Mouse (Mus musculus) ES-Bruce4 (cell line): ENCODE measurements around the gene Ythdf2.

Experiments
- CTCF ChIP-seq: IDR thresholded peaks from one replicate; pipeline ENCODE4 v1.8.1; 2011; ENCODE audit warnings: low read depth, low read length
- EP300 ChIP-seq: IDR thresholded peaks from 2 replicates; pipeline ENCODE4 v1.6.1; 2011; ENCODE audit warnings: low read depth, low read length; ENCODE audit not compliant: insufficient read depth
- POLR2A ChIP-seq: IDR thresholded peaks from one replicate; pipeline ENCODE4 v1.8.1; 2011; ENCODE audit warnings: low read length; ENCODE audit not compliant: insufficient read depth

DNA sequence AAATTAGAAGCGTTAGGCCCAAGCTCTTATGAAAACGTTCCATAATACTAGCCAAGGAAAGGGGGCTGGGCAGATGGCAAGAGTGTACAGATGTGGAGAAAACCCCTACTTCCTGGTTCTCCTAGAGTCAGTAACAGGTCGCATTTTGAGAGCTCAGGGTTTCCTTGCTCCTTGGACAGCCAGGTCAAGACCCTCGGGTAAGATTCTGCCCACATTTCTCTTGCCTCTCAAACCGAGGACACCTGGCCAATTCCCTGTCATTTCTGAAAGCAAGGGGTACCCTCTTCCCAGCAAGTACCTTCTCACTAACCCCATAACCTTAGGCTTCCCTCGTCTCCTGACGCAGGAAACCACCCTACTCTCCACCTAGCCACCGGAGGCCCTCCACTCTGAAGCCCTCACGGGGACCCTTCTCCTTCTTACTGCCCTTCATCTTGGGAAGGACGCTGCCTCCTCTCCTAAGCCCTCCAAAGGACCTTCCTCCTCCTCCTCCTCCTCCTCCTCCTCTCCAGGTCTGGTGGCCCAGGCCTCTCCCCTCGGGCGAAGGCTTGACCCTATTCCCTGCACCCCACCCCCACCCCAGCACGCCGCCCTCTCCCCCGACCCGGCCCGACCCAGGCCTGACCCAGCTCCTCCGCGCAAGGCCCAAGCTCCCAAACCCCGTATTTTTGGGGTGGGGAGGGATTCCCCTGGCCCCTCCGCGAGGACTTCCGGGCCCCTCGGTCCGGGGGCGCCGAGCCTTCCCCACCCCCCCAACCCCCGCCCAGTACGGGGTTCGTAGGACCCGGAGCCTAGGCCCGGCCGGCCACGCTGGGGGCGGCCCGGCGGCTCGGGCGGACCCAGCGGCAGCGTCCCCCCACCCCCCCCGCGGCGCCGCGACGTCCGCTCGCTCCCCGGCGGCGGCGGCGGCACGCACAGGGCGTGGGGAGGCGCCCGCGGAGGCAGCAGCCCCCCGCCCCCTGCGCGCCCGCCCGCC, 48.6 kb upstream of the Ythdf2 start:
- TF ChIP-seq CTCF (no peak), POLR2A (no peak), EP300 (no peak)
